Mouse (Mus musculus) CH12.LX (cell line): ENCODE measurements around the gene Fam181b.

Experiments
- CTCF ChIP-seq, 2 experiments: IDR thresholded peaks in 1 of 2; conservative IDR thresholded peaks in 1 of 2; 2 replicates each; pipeline ENCODE4 v1.5.1; 2011 to 2012; ENCODE audit warnings: low read depth in 2 of 2, low read length in 2 of 2, improper control_type of control experiment in 1 of 2, inconsistent platforms in 1 of 2, mild to moderate bottlenecking in 1 of 2, moderate library complexity in 1 of 2
- EP300 ChIP-seq: IDR thresholded peaks from 2 replicates; pipeline ENCODE4 v1.6.1; 2011; ENCODE audit warnings: low read length, improper control_type of control experiment
- HCFC1 ChIP-seq: IDR thresholded peaks from 2 replicates; pipeline ENCODE4 v1.6.1; 2012; ENCODE audit warnings: low read depth, mild to moderate bottlenecking, inconsistent platforms, low read length, improper control_type of control experiment
- IRF4 ChIP-seq: IDR thresholded peaks from 2 replicates; pipeline ENCODE4 v1.6.1; 2014; ENCODE audit warnings: low read depth, mild to moderate bottlenecking, inconsistent platforms, low read length, improper control_type of control experiment
- POLR2A ChIP-seq: IDR thresholded peaks from 2 replicates; pipeline ENCODE4 v1.6.1; 2011; ENCODE audit warnings: low read depth, mild to moderate bottlenecking, improper control_type of control experiment, low read length
- SMC3 ChIP-seq: IDR thresholded peaks from 2 replicates; pipeline ENCODE4 v1.6.1; 2011; ENCODE audit warnings: low read depth, low read length, improper control_type of control experiment
- USF2 ChIP-seq: conservative IDR thresholded peaks from 2 replicates; pipeline ENCODE4 v1.6.1; 2011; ENCODE audit warnings: low read depth, low read length, improper control_type of control experiment
- ZKSCAN1 ChIP-seq: IDR thresholded peaks from 2 replicates; pipeline ENCODE4 v1.6.1; 2012; ENCODE audit warnings: low read depth, inconsistent platforms, low read length, improper control_type of control experiment, borderline replicate concordance

DNA sequence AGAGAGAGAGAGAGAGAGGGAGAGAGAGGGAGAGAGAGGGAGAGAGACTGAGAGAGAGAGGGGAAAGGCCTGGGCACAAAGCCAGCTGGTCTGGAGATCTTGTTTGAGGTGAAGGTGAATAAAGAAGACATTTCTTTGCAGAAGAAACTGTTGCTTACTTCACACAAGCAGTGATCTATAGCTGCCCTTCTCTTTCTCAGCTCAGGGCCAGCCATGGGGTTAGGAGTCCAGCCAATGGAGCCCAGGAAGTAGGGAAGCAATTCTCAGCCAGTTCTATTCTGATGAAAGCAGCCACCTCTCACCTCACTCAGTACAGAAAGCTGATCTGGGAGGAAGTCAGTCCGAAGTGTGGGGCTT is 41.2 kb upstream of the Fam181b start:
- TF ChIP-seq USF2 (no peak), IRF4 (no peak), CTCF (conservative IDR thresholded peaks at IDR 0.05 in 1 of 2, IDR thresholded peaks at IDR 0.05 in 1 of 2; ENCODE audit: low read depth in 2 of 2, low read length in 2 of 2) (no peak), POLR2A (no peak), EP300 (no peak), HCFC1 (no peak), ZKSCAN1 (no peak), SMC3 (no peak)
